Mouse (Mus musculus) heart, postnatal 0 days (tissue): ENCODE results near the gene Pccb. TPM values are rescaled to one million over a fixed set of nuclear protein-coding genes. Genes with fewer than 3 reads are reported as not detected.

Experiments used
- ATAC-seq: fragments of 200-750 bp; cut with Nextera tagmentation; 2 replicates; pipeline ENCODE4 v1.8.0; 2017; ENCODE audit warnings: low read depth, moderate number of reproducible peaks, moderate library complexity; ENCODE audit not compliant: insufficient read depth
- DNase-seq: peaks from one replicate; pipeline ENCODE4 v3.0.0-alpha.2; 2016; ENCODE audit warnings: low spot score
- H3K27ac ChIP-seq: fragments of 300-500 bp; sonication (generic); 2 replicates; pipeline ENCODE4 v1.5.1; 2014; ENCODE audit warnings: low read depth, mild to moderate bottlenecking
- H3K27me3 ChIP-seq: fragments of 300-500 bp; sonication (generic); 2 replicates; pipeline ENCODE4 v1.6.1; 2014; ENCODE audit warnings: low read length, mixed read lengths; ENCODE audit not compliant: control insufficient read depth, insufficient read depth
- H3K36me3 ChIP-seq: fragments of 300-500 bp; sonication (generic); replicated peaks from 2 replicates; pipeline ENCODE4 v1.6.1; 2014; ENCODE audit warnings: low read length, mixed read lengths; ENCODE audit not compliant: control insufficient read depth, insufficient read depth
- H3K4me1 ChIP-seq: fragments of 300-500 bp; sonication (generic); 2 replicates; pipeline ENCODE4 v1.6.1; 2014; ENCODE audit warnings: antibody characterized with exemption; ENCODE audit not compliant: control insufficient read depth, insufficient read depth
- H3K4me2 ChIP-seq: fragments of 300-500 bp; sonication (generic); 2 replicates; pipeline ENCODE4 v1.6.1; 2014; ENCODE audit warnings: low read depth, mild to moderate bottlenecking, low read length, moderate library complexity
- H3K4me3 ChIP-seq: fragments of 300-500 bp; sonication (generic); 2 replicates; pipeline ENCODE4 v1.5.1; 2014; ENCODE audit warnings: low read depth, low read length
- H3K9ac ChIP-seq: fragments of 300-500 bp; sonication (generic); replicated peaks from 2 replicates; pipeline ENCODE4 v1.6.1; 2014; ENCODE audit warnings: low read depth, low read length, mixed read lengths
- H3K9me3 ChIP-seq: fragments of 300-500 bp; sonication (generic); replicated peaks from 2 replicates; pipeline ENCODE4 v1.6.1; 2016; ENCODE audit warnings: low read length; ENCODE audit not compliant: control insufficient read depth
- CTCF ChIP-seq: IDR thresholded peaks from 2 replicates; pipeline ENCODE4 v1.5.1; 2016; ENCODE audit warnings: antibody characterized with exemption, control low read depth, low read depth
- EP300 ChIP-seq: IDR thresholded peaks from 2 replicates; pipeline ENCODE4 v1.6.1; 2016; ENCODE audit warnings: antibody characterized with exemption, low read depth
- WGBS: fragments of 180-500 bp; shearing (Covaris S2); extraction: QIAGEN DNeasy Blood & Tissue Kit; methylation state at CpG from one replicate; pipeline ENCODE4 v1.1.7; 2014; 5-methylcytosine and 5-hydroxymethylcytosine counted together
- polyA plus RNA-seq: library from polyadenylated mRNA; unstranded; fragments of >200 nt; fragmentation: Nextera tagmentation; extraction: Ambion mirVana; gene quantifications from 2 replicates; pipeline ENCODE4 v1.2.1, GENCODE M21; 2015
- total RNA-seq: library from RNA; depleted of rRNA; stranded (reverse); fragments of >200 nt; gene quantifications from 2 replicates; pipeline ENCODE4 v1.2.3, GENCODE M21; 2014; ENCODE audit warnings: low replicate concordance

Pccb gene
- total and polyA plus RNA-seq, 2 experiments from 2014 or later = 32.2 to 80.8 TPM

GRCm38 (mm10) chr9:101061035-101061434 is 26.3 kb upstream of the Pccb start:
- Histone ChIP-seq H3K4me3 (no peak overlapping the region), H3K4me2 (no peak overlapping the region), H3K36me3 (no peaks in the 10 kb centered on the region), H3K27ac (peak overlapping the region; percentile 30; the same call in 1 of the 2 replicates), H3K9me3 (no peaks in the 10 kb centered on the region), H3K4me1 (no peaks in the 10 kb centered on the region), H3K9ac (no peak overlapping the region), H3K27me3 (no peaks in the 10 kb centered on the region)
- ATAC-seq (no peak), DNase-seq (no peak)
- no peak for TF ChIP-seq EP300
- no peak for TF ChIP-seq CTCF
- 73% methylated on average over 11 of the region's 11 CpGs for WGBS

GRCm38 (mm10) chr9:101057156-101057555 is 22.5 kb upstream of the Pccb start:
- ATAC-seq (no peak), DNase-seq (no peak)
- Histone ChIP-seq H3K27ac (no peak overlapping the region), H3K4me1 (no peaks in the 10 kb centered on the region), H3K9me3 (no peaks in the 10 kb centered on the region), H3K4me2 (no peak overlapping the region), H3K9ac (no peak overlapping the region), H3K4me3 (no peak overlapping the region), H3K27me3 (no peaks in the 10 kb centered on the region), H3K36me3 (no peaks in the 10 kb centered on the region)
- TF ChIP-seq CTCF = no peak
- no peak for TF ChIP-seq EP300
- WGBS = 92% methylated on average over 4 of the region's 4 CpGs

- Histone ChIP-seq H3K9ac (no peak overlapping the region), H3K27me3 (no peaks in the 10 kb centered on the region), H3K36me3 (no peaks in the 10 kb centered on the region), H3K27ac (no peak overlapping the region), H3K4me3 (no peak overlapping the region), H3K9me3 (no peaks in the 10 kb centered on the region), H3K4me1 (no peaks in the 10 kb centered on the region), H3K4me2 (no peak overlapping the region)
- DNase-seq = no peak
- no peak for ATAC-seq
- WGBS = 67% methylated on average over 14 of the region's 14 CpGs
- no peak for TF ChIP-seq CTCF
- TF ChIP-seq EP300 = no peak
Observed at GRCm38 (mm10) chr9:101053279-101053678, 18.6 kb upstream of the Pccb start.

- Histone ChIP-seq H3K27ac (no peak overlapping the region), H3K4me3 (no peak overlapping the region), H3K4me2 (no peak overlapping the region), H3K27me3 (no peaks in the 10 kb centered on the region), H3K9me3 (no peaks in the 10 kb centered on the region), H3K4me1 (no peaks in the 10 kb centered on the region), H3K9ac (no peak overlapping the region), H3K36me3 (no peaks in the 10 kb centered on the region)
- DNase-seq (no peak), ATAC-seq (no peak)
- TF ChIP-seq CTCF = no peak
- no peak for TF ChIP-seq EP300
- WGBS = 61% methylated on average over 6 of the region's 6 CpGs
Observed at GRCm38 (mm10) chr9:101052691-101053090, 18.0 kb upstream of the Pccb start.

- TF ChIP-seq EP300 (no peak), CTCF (no peak)
- Histone ChIP-seq H3K27ac (no peak overlapping the region), H3K4me3 (no peak overlapping the region), H3K9me3 (no peaks in the 10 kb centered on the region), H3K36me3 (no peaks in the 10 kb centered on the region), H3K27me3 (no peaks in the 10 kb centered on the region), H3K4me1 (no peaks in the 10 kb centered on the region), H3K9ac (no peak overlapping the region), H3K4me2 (no peak overlapping the region)
- no peak for ATAC-seq
- DNase-seq = no peak
- WGBS = 87% methylated on average over 3 of the region's 3 CpGs
Observed at GRCm38 (mm10) chr9:101052007-101052406, 17.3 kb upstream of the Pccb start.

- TF ChIP-seq CTCF (no peak), EP300 (no peak)
- peak overlapping the region; percentile 18; the same call in 1 of the 2 replicates for H3K4me2 ChIP-seq
- no peak overlapping the region for H3K4me3 ChIP-seq
- H3K27me3 ChIP-seq = no peaks in the 10 kb centered on the region
- no peak for ATAC-seq
- no peaks in the 10 kb centered on the region for H3K36me3 ChIP-seq
- H3K4me1 ChIP-seq = no peaks in the 10 kb centered on the region
- no peak for DNase-seq
- WGBS = 56% methylated on average over 15 of the region's 15 CpGs
- H3K9me3 ChIP-seq = 0 out of 2 replicates have a peak, but pooled peaks cover 5% of the 10 kb centered on the region
- H3K9ac ChIP-seq = no peak overlapping the region
- no peak overlapping the region for H3K27ac ChIP-seq
Observed at GRCm38 (mm10) chr9:101045710-101046338, 11.1 kb upstream of the Pccb start.
